Mouse (Mus musculus) heart, postnatal 36 days (tissue): Measurements from ENCODE around the gene Erg28. TPM values are rescaled to one million over a fixed set of nuclear protein-coding genes. Genes with fewer than 3 reads are reported as not detected.
A peak's percentile ranks its signal among the peaks of the same experiment; 100 is the strongest.

Experiments used
- DNase-seq, 2 experiments: peaks; one replicate each; pipeline ENCODE4 v3.0.0; 2021 to 2022
- intact Hi-C: fragments of 180-260 bp; cut with DNase I; formaldehyde crosslinking; loops from one replicate; pipeline ENCODE4 v1.15.1; 2025
- total RNA-seq, 2 experiments: library from RNA; stranded (reverse); gene quantifications; 2 replicates each; pipeline ENCODE4 v1.2.3; 2021

Erg28 gene
- 1 to 10 TPM; 7.5 to 7.7 TPM for total RNA-seq

DNA sequence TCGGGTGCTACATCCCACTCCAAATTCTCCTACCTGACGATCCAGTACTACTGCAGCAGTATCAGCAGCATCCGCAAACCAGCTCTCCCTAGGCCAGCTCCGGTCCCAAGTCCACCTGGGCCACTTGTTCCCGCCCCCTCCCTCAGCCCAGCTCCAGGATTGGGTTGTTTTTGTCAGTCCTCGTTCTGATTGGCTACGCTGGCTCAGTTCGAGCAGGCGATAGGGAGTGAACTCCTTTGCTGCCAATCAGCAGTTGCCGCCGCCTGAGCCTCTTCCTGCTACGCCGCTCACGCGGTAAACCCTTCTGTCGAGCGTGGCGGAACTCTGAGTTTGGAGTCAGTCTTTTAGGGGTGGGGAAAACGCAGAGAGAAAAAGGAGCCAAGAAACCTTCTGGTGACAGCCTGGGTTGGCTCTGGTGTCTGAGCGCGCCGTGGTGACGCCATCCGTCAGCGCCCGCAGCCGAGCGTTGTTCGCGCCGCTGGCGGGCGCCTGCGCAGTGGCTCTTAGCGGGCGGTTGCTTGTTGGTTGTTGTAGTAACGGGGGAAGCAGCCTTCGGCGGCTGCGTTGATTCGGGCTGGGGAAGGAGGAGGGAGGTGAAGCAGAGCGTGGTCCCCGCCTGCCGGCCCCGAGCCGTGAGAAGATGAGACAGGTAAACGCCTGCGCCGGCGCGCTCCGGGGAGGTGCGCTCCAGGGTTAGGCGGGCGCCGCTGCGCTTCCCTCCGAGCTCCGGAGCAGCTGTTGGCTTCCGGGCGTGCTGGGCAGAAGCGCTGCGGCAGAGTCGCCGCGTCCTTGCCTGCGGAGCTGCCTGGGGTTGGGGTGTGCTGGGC, at the start of gene Erg28, which contains the start of gene Ttll5:
Erg28 (minus strand) TSS at position 113 of the 827 bp plus-strand sequence.
Ttll5 (plus strand) TSS at position 222 of the 827 bp plus-strand sequence.
- intact Hi-C loops: no loop called here
- peak; percentile 93 to 98 for DNase-seq

DNA sequence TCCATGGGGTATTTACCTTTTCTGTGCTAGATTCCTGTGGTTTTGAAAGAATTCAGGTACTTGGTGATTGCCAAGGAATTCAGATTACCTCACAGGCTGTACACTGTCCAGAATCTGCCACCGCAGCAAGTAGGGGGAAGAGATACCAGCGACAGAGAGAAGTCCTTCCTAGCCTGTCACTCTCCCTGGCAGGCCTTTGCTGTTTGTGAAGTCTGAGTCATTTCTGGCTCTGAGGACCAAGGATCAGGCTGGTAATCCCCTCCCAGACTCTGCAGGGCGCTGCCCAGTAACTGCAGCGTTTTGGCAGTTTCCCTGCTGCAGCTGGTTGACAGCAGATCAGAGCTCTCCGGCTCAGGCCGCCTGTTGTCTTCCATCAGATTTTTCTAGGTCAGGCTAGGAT, 45.1 kb upstream of the Erg28 start:
- intact Hi-C loops: loop anchor here (5.0 kb wide), 1 partner anchor 153 kb away; no protein-coding TSS in a partner anchor
- peak; percentile 43 to 49 for DNase-seq

DNA sequence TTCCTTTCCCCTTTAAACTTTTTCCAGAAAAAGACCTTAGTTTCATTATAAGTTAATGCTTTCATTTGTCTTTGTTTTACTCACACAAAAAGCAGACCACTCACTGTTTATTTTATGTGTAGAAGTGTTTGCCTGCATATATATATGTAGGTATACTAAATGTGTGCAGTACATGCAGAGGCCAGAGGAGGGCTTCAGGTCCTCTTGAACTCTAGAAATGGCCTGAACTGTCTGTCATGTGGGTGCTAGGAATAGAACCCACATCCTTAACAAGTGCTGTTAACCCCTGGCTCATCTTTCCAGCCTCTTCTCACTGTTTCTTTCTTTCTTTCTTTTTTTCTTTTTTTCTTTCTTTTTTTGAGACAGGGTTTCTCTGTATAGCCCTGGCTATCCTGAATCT, 42.8 kb upstream of the Erg28 start:
- no peak for DNase-seq

DNA sequence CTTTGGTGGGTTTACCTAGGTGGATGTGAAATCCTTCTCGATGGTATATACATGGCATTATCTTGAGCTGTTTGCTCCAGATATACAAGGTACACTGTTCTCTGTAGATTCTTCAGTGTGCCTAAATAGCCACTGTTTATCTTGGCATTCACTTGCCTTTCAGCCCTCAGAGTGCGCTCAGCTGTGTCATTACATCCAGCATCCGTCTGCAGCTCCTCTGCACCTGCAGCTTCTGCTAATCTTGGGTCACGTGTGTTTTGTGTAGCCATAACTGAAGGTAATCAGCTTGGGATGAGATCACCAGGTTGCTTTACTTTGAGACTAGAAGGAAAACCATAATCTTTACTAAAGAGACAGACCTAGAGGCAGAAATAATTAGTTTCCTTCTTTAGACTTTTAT, 42.3 kb upstream of the Erg28 start:
- intact Hi-C loops: loop anchor here (5.0 kb wide), 1 partner anchor 156 kb away; no protein-coding TSS in a partner anchor
- DNase-seq: no peak

More for the DNA sequence above, 42.8 kb upstream of the Erg28 start:
- intact Hi-C loops: loop anchor here (5.0 kb wide), 1 partner anchor 155 kb away; no protein-coding TSS in a partner anchor

DNA sequence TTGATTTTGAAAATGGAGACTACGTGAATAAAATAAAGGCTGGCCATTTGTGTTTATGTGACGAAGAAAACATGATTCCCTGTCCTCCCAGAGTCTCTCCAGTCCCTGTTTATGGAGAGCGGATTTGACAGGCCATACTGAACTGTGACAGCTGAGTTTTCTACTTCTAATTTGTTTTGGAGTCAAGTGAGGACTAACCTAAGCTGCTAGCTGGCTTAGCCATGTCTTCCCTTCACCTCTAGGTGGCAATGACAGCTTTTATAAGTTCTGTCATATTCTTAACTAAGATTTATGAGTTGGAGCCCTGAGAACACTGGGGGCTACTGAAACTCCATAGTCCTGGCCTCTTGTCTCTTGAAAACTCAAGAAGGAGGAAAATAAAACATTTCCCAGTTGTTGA, 41.2 kb upstream of the Erg28 start:
- intact Hi-C loops: loop anchor here (1.0 to 5.0 kb wide), 2 partner anchors 157 to 214 kb away; partner anchors contain the start of gene Tgfb3
- no peak for DNase-seq

DNA sequence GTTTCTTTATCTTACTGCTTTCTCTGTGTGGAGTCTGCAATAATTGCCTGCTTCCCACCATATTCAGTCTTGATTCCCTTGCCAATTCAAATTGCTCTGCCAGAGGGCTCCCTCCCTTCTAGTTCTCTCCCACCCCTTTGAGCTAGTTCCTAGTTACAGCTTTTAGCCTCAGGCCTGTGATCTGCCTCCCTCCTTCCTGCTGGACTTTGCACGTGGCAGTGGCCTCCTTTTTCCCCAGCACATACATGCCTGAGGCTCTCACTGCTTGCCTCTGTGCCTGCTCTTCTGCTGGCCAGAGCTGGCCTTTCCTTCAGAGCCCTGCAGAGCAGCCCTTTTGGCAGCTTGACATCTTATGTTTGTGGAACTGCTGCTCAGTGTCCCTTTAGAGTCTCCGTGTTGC, 38.2 kb upstream of the Erg28 start:
- intact Hi-C loops: no loop called here
- no peak for DNase-seq

DNA sequence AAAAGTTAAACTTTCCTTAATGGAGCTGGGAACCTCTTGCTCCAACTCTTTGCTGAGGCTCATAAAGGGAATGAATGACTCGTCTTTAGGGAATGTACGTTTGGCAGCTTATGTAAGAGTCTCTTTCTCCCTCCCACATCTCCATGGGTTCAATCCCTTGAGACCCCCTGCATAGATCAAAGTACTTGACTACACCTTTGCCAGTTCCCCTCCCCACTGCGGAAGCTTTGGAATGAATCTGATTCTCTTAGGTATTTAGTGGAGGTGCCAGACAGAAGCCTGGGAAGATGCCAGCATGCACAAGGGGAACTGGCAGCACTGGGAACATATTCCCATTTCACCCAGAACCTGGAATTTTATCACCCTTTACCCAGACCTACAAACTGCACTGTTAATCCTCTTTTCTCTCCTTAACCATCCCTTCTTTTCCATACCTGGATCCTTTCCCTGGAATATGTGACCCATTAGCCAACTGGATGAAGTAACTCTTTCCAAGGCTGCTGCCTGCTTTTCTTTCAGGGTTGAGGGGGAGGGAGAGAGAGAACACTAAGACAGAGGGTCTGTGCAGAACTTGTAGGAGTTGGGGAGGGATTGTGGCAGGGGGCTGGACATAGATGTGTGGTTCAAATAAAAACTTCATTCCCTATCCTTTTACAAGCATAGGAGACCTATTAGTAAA, 35.3 kb upstream of the Erg28 start:
- DNase-seq: peak in 1 of 2 experiments; percentile 18
- intact Hi-C loops: no loop called here

DNA sequence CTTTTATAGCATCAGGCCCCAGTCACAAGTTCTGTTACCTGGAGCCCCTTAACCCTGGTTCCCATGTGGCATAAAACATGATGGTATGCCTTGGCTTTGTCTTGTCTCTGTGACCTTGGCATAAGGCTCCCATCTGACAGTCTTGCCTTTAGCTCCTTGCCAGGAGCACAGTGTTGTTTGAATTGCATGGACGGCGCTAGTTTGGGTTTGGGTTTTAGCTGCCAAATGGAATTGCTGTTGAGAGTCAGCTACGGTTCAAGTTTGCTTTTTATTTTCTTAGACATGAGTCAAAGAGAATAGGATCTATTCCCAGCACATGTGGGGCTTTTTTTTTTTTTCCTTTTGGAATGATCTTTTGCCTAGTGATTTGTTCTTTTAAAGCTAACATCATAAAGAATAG, 34.8 kb upstream of the Erg28 start:
- intact Hi-C loops: no loop called here
- no peak for DNase-seq

DNA sequence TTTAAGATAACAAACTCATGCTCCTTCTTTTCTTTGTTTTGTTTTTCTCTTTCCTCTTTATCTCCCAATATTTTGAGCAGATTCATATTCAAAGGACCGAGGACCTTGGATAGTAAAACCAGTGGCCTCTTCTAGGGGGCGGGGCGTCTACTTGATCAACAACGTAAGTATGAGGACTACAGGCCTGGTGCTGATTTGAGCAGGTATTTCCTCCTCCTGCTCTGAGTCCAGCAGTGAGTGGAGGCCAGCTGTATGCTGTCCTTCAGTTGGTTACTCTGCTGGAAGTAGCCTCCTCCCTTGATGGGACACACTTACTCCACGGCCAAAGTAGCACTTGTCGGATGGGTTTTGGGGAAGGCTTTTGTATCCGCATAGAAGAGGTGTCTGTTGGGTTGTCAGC, 33.0 kb upstream of the Erg28 start:
- intact Hi-C loops: no loop called here
- no peak for DNase-seq

DNA sequence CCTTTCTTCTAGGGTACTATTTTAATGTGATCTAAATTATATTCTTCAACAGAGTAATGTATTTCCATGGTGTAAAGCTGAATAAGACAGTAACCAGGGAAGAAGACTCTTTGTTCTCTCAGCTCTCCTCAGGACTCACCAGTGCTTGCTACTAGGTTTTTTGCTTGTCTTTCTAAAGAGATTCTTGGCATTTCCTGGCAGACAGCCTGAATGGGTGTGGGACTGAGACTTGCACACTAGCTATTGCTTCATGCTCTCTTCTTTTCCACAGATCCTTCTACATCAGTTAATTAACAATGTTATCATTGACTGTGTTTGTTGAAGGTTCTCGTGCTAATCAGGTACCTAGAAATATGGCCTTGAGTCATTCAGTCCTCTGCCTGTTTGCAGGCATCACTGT, 29.9 kb upstream of the Erg28 start:
- intact Hi-C loops: no loop called here
- no peak for DNase-seq

DNA sequence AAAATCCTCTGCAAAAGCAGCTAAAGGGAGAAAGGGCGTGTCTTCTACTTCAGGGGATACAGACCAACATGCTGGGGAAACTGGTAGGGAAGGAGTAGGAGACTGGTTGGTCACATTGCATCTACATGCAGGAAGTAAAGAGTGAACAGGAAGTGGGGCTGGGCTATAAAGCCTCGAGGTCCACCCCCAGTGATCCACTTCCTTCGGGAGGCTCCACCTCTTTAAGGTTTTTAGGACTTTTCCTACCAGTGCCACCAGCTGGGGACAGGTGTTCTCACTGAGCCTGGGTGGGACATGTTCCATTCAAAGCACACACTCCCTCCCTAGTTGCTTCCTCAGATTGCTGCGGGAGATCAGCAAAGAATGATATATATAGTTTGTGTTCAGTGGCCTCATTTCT, 29.5 kb upstream of the Erg28 start:
- intact Hi-C loops: no loop called here
- DNase-seq: no peak

DNA sequence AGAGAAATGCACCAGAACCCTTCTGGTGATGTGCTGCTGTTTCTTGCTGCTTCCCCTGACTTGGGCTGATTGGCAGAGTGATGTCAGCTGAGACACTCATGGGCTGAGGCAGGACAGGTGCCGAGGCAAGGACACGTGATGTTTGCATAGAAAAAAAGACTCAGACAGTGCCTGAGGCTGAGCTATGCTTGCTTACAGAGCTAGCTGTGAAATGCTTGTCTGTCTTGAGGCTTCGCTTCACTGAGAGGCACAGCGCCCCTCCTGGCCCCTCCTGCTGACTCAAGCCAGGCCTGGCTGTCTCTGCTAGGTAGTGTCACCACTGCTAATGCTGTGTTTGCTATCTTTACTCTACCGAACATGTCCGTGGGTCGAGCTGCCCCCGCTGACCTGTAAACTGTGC, 26.3 kb upstream of the Erg28 start:
- intact Hi-C loops: no loop called here
- no peak for DNase-seq

DNA sequence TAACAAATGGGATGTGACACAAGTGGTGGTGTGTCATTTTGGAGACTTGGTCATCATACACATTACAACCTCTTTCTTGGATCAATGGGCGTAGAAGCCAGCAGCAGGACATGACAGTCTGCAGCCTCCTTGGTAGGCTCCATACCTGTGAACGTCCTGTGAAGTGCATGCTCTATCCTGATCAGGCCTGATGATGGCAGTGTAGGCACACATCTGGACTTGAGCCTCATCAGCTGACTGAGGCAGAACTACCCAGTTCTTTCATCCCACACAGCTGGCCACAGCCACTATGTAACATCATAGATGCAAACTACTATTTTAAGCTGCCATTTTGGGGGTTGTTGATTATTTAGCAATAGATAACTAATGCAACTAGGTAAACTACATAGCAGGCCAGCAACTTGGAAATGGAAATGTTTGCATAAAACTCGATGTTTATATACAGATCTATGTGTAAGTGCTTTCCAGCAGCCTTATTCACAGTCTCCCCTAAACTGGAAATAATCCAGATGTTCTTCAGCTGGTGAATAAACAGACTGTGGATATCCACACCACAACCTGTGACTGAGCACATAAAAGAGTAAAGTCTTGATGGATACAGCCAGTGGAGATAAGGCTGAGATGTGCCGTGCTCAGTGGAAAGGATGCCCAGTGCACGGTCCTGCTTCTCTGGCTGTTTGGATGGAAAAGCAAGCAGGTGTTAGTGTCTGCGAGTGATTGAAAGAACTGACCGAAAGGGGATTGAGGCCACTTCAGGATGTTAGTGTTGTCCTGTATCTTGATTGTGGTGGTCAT, 24.0 kb upstream of the Erg28 start:
- peak; percentile 37 to 40 for DNase-seq
- intact Hi-C loops: loop anchor here (2.0 to 10.0 kb wide), 2 partner anchors 230 to 766 kb away; partner anchors contain the start of gene Tgfb3

DNA sequence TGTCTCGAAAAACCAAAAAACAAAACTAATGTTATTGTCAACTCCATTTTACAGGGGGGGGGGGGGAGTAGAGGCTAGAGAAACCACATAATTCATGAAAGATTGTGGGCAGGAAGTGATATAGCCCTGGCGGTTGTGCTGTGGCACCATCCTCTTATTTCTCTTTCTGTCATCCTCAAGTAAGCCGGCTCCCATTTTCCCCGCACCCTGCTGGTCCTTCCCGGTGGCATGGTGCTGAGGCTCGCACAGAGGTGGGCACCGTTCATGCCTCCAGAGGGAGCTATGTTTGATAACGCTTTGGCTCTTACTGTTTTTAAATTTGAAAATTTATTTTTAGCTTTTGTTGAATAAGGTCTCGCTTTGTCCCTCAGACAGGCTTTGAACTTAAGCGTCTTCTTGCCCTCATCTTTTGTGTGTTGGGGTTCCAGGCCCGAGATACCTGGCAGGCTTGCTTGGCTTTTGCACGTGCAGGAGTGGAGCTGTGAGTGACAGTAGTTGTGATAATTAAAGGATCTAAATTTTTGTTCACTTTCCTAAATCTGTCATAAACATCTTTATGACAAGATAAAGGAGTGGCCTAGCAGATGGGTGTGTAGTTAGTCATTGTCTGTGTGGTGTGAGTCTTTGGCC, 15.1 kb upstream of the Erg28 start:
- intact Hi-C loops: no loop called here
- no peak for DNase-seq

DNA sequence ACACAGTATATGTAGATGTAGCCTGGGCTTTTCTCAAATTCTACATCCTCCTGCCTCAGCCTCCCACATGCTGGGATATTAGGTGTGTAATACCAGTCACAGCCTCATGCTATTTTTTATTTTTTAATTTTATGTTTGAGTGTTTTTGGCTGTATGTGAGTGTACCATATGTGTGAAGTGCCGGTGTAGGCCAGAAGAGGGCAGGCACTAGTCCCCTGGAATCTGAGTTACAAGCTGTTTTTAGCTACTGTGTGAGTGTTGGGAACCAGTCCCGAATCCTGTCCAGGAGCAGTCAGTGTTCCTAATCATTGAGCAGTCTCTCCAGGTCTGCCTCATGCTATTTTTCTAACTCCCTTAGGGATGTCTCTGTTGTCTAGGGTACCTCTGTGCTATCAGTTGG, 13.4 kb upstream of the Erg28 start:
- intact Hi-C loops: no loop called here
- DNase-seq: no peak

DNA sequence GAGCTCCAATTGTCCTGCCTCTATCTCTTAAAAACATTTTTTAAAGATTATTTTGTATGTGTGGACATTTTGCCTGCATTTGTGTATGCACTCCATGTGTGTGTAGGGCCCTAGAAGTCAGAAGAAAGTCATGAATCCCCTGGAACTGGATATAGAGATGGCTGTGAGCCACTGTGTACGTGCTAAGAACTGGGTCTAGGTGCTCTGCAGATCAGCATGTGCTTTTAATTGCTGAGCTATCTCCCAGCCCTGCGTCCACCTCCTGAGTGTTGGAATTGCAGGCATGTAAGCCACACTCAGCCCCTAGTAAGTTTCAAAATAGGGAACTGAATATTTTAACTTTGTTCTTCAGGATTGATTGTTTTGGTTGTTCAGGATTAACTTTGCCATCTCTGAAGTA, 10.2 kb upstream of the Erg28 start:
- intact Hi-C loops: no loop called here
- DNase-seq: no peak

DNA sequence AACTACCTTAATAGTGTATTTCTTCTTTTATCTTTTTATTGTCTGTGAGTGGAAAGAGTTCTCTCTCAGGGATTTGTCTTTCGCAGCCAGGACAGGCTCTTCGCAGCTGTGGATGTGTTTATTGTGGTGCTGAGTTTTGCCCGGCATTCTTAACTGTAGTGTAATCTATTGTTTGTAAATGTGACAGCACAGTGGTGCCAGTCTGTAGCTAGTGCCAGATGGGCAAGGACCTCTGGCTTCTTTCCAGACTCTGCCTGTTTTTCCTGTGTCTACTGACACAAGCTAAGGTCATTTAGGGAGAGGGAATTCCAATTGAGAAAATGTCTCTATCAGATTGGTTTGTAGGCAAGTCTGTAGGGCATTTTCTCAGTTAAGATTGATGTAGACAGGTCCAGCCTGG, 6.3 kb upstream of the Erg28 start:
- intact Hi-C loops: no loop called here

DNA sequence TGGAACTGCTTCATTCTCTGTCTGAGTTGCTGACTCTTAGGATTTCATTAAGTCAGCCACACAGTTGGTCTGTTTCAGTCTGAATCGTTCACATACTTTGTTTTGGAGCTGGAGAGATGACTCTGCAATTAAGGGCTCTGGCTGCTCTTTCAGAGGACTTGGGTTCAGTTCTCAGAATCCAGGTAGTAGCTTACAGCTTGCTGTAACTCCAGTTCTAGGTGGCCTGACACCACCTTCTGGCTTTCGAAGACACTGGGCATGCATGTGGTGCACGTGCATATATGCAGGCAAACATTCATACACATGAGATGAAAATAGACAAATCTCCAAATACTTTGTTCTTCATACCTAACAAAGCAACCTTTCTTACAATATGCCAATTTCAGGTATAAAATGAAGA, 5.5 kb upstream of the Erg28 start:
- no peak for DNase-seq
- intact Hi-C loops: no loop called here

More for the DNA sequence above, 6.3 kb upstream of the Erg28 start:
- no peak for DNase-seq

DNA sequence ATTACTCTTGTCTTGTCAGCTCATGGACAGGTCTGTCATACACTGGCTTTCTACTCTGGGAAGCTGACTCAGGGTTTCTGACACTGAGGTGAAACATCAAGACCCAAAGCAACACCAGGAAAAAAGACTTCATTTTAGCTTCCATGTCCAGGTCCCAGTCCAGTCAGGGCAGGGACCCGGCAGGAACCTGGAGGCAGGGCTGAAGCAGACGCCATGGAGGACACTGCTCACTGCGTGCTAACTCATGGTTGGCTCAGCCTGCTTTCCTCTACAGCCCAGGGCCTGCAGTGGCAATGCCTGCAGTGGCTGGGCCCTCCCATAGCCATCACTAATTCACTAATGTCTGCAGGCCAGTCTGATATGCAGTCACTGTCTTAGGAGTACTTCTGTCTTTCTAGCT, 4.5 kb upstream of the Erg28 start:
- no peak for DNase-seq
- intact Hi-C loops: no loop called here

DNA sequence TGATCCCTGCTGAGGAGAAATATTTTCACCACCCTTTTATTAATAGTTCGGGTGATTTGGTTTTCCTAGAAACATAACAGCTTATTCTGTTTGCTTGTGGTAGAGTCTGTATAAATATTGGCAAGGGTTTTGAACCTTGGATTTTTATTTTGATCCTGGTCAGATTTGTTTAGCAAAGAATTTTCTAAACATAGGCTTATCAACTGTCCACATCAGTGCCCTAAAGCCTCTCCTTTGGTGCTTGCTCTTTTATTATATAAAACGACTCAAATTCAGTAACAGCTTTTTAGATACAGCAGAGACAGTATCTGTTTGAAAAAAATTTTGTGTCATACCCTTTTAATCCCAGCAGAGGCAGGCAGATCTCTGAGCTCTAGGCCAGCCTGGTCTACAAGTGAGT, 1.5 kb upstream of the Erg28 start:
- no peak for DNase-seq
- intact Hi-C loops: no loop called here
